Mouse (Mus musculus) bone marrow macrophage, adult 2 months (primary cell): ENCODE measurements around the gene Dab1.

Experiments
- CTCF ChIP-seq: IDR thresholded peaks from 2 replicates; pipeline ENCODE4 v1.5.1; 2012; ENCODE audit warnings: low read depth, mild to moderate bottlenecking, low read length, moderate library complexity
- POLR2A ChIP-seq: IDR thresholded peaks from 2 replicates; pipeline ENCODE4 v1.6.1; 2012; ENCODE audit warnings: mild to moderate bottlenecking, low read depth, low read length, borderline replicate concordance

- no peak for TF ChIP-seq POLR2A
- no peak for TF ChIP-seq CTCF
Observed at GRCm38 (mm10) chr4:104448199-104448598, 829.0 kb downstream of the Dab1 start.
